11 mouse cellular contexts compared by ENCODE assay signal in the genomic region with DNA sequence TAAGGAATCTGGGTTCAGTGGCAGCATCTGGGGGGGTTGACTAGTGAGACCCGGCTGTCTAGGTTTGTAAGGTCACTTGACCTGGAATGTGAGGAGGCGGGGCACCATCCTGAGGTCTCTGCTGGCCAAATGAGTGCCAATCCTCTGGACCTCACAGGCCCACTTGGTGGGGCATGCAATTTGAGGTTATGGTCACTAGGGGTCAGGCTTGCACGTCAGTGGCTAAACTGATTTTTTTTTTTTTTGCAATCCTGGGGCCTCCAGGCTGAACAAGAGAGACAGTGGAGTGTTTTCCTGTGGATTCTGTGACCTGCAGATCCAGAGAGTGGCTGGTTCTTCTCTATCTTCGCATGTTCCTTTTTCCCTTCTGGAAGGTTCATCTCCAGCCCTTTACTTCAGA.
A peak's percentile ranks its signal among the peaks of the same experiment; 100 is the strongest.
DNase-seq lines count a peak whose midpoint lies in the region; ATAC-seq and TF ChIP-seq lines count a peak whose summit lies in the region.
"Had no signal": no experiment of that assay in that cellular context is flagged by ENCODE, and none has a peak within 500 bp of the region (broad histone marks: within the 10 kb centered on the region; RNA-seq: fewer than 3 reads in every experiment).

No protein-coding gene starts in this region.

- 72% methylated on average over 4 of the region's 4 CpGs for WGBS in forebrain, embryonic 14.5 days

- H3K9ac ChIP-seq in forebrain, embryonic 14.5 days (ENCODE audit: low read length) = no peak overlapping the region
- H3K9ac ChIP-seq: intestine, embryonic 15.5 days; liver, embryonic 13.5 days had no signal

- H3K9me3 ChIP-seq in forebrain, embryonic 14.5 days (replicated peaks; ENCODE audit: control insufficient read depth, low read length) = no peaks in the 10 kb centered on the region
- H3K9me3 ChIP-seq: intestine, embryonic 15.5 days; liver, embryonic 13.5 days had no signal

- no peak overlapping the region for H3K27ac ChIP-seq in cortical plate, adult 2 months (ENCODE audit: insufficient read depth, low read length)
- H3K27ac ChIP-seq in forebrain, embryonic 14.5 days (ENCODE audit: low read depth, low read length) = no peak overlapping the region
- H3K27ac ChIP-seq: intestine, embryonic 15.5 days; liver, embryonic 13.5 days had no signal

- H3K4me2 ChIP-seq in forebrain, embryonic 14.5 days (ENCODE audit: low read length) = no peak overlapping the region
- H3K4me2 ChIP-seq: intestine, embryonic 15.5 days; liver, embryonic 13.5 days had no signal

- no peak for TF ChIP-seq POLR2A in cortical plate, adult 2 months (IDR thresholded peaks at IDR 0.05; ENCODE audit: extremely low read depth, insufficient read depth, low read length)

- no peak for ATAC-seq in forebrain, embryonic 14.5 days
- ATAC-seq: intestine, embryonic 15.5 days had no signal

- no peak overlapping the region for H3K4me3 ChIP-seq in cortical plate, adult 2 months (ENCODE audit: insufficient read depth, low read length)
- H3K4me3 ChIP-seq in forebrain, embryonic 14.5 days (ENCODE audit: low read depth, low read length) = no peak overlapping the region
- H3K4me3 ChIP-seq: intestine, embryonic 15.5 days; liver, embryonic 13.5 days had no signal

- no peaks in the 10 kb centered on the region for H3K36me3 ChIP-seq in forebrain, embryonic 14.5 days (ENCODE audit: control insufficient read depth, insufficient read depth, low read length)
- H3K36me3 ChIP-seq: intestine, embryonic 15.5 days; liver, embryonic 13.5 days had no signal

- H3K4me1 ChIP-seq in cortical plate, adult 2 months (ENCODE audit: control insufficient read depth, insufficient read depth, low read length) = no peaks in the 10 kb centered on the region
- no peaks in the 10 kb centered on the region for H3K4me1 ChIP-seq in forebrain, embryonic 14.5 days (ENCODE audit: control insufficient read depth, insufficient read depth, low read length)
- H3K4me1 ChIP-seq: intestine, embryonic 15.5 days; liver, embryonic 13.5 days had no signal

- H3K27me3 ChIP-seq in forebrain, embryonic 14.5 days (replicated peaks; ENCODE audit: control insufficient read depth, insufficient read depth, low read length) = no peaks in the 10 kb centered on the region
- H3K27me3 ChIP-seq: intestine, embryonic 15.5 days had no signal

- peak; percentile 39 for DNase-seq in adrenal gland, postnatal 14 days
- no peak for DNase-seq in adrenal gland, postnatal 25 days
- peak; percentile 30 for DNase-seq in kidney, postnatal 10 days
- DNase-seq in kidney, postnatal 14 days = no peak
- peak; percentile 62 for DNase-seq in 416B (ENCODE audit: low read depth)
- DNase-seq in forebrain, embryonic 14.5 days (ENCODE audit: low spot score) = no peak
- no peak for DNase-seq in ovary, adult 18-20 months (ENCODE audit: low spot score)
- DNase-seq: gastrocnemius, postnatal 36 days; liver, embryonic 13.5 days had no signal

- TF ChIP-seq CTCF in cortical plate, adult 2 months (IDR thresholded peaks at IDR 0.05; ENCODE audit: extremely low read depth, insufficient read depth, low read length) = peak; percentile 45

Comparison
In these comparisons a context has a peak if more than half of its experiments do, and no peak if none do; other contexts are left out.
1. DNase-seq: peak in adrenal gland, postnatal 14 days (single experiment), kidney, postnatal 10 days (single experiment) and 416B (single experiment); none in adrenal gland, postnatal 25 days (single experiment), kidney, postnatal 14 days (single experiment), forebrain, embryonic 14.5 days (single experiment) and ovary, adult 18-20 months (single experiment).